Mouse (Mus musculus) heart, postnatal 36 days (tissue): ENCODE measurements around the gene Vmn1r189. TPM values are rescaled to one million over a fixed set of nuclear protein-coding genes. Genes with fewer than 3 reads are reported as not detected.
"Not testable (repeated sequence)": the region's sequence is repeated elsewhere in the genome, so short reads cannot be mapped to it uniquely, and the experiment has no call there.

Experiments used
- DNase-seq, 2 experiments: peaks; one replicate each; pipeline ENCODE4 v3.0.0; 2021 to 2022
- intact Hi-C: fragments of 180-260 bp; cut with DNase I; formaldehyde crosslinking; loops from one replicate; pipeline ENCODE4 v1.15.1; 2025
- microRNA-seq, 2 experiments: library from miRNA; unstranded; fragments of <30 nt; microRNA quantifications; one replicate each; pipeline ENCODE4 v1.2.0; 2021; ENCODE audit warnings: borderline number of aligned reads in 2 of 2
- total RNA-seq, 2 experiments: library from RNA; stranded (reverse); gene quantifications; 2 replicates each; pipeline ENCODE4 v1.2.3; 2021

Gene Vmn1r189
- not detected for total RNA-seq

- DNase-seq, intact Hi-C loops: not testable (repeated sequence)
These were observed at the start of gene Vmn1r189 for GRCm38 (mm10) chr13:22105724-22106123. Gene Vmn1r189, minus strand, starts transcription at chr13:22105824.

GRCm38 (mm10) chr13:22136495-22137293 is 31.1 kb upstream of the Vmn1r189 start:
- intact Hi-C loops, DNase-seq: not testable (repeated sequence)

- DNase-seq, intact Hi-C loops: not testable (repeated sequence)
These were observed 21.5 kb downstream of the Vmn1r189 start, which contains the start of gene Vmn1r188 for GRCm38 (mm10) chr13:22084140-22084539. Gene Vmn1r188, plus strand, starts transcription at chr13:22084440.

- intact Hi-C loops, result no loop called here
- no peak for DNase-seq
These were observed 42.2 kb downstream of the Vmn1r189 start for GRCm38 (mm10) chr13:22063468-22063867.

- intact Hi-C loops, result no loop called here
- no peak for DNase-seq
These were observed 44.2 kb downstream of the Vmn1r189 start for GRCm38 (mm10) chr13:22061422-22061821.

GRCm38 (mm10) chr13:22053754-22054153 is 51.9 kb downstream of the Vmn1r189 start:
- no peak for DNase-seq
- intact Hi-C loops, result no loop called here

GRCm38 (mm10) chr13:22051523-22051859 is 54.1 kb downstream of the Vmn1r189 start:
- no peak for DNase-seq
- intact Hi-C loops, result no loop called here

GRCm38 (mm10) chr13:22050591-22051522 is 54.8 kb downstream of the Vmn1r189 start:
- DNase-seq, result peak; percentile 85 to 89
- intact Hi-C loops, result no loop called here

Small RNA genes lying within 50 kb of the gene (microRNA-seq; reads per million reads assigned to microRNA genes)
- 0 reads per million in 2 experiments for gene Gm26300

Other genes starting within 250 kb of the Vmn1r189 start
- under 1 TPM; 0.97 to 0.98 TPM for gene Zfp184, start 160.7 kb downstream of the Vmn1r189 start, total RNA-seq
- gene Pom121l2, start 124.6 kb downstream of the Vmn1r189 start, total RNA-seq, result not detected
- gene Prss16, start 96.1 kb downstream of the Vmn1r189 start, total RNA-seq, result not detected
- gene Hist1h2ah, start 70.3 kb downstream of the Vmn1r189 start, total RNA-seq, result 10 to 100 TPM in 1 of 2 experiments, 1 to 10 TPM in 1; 2.3 to 12.5 TPM
- 10 to 100 TPM; 23.3 to 28.1 TPM for gene Hist1h2bk, start 70.0 kb downstream of the Vmn1r189 start, total RNA-seq
- 10 to 100 TPM; 15.8 to 18.6 TPM for gene Hist1h4i, start 64.5 kb downstream of the Vmn1r189 start, total RNA-seq
- gene Hist1h2ag, start 62.9 kb downstream of the Vmn1r189 start, total RNA-seq, result 10 to 100 TPM; 10.3 to 10.5 TPM
- gene Hist1h2bj, start 62.6 kb downstream of the Vmn1r189 start, total RNA-seq, result 1 to 10 TPM; 7.2 to 9.7 TPM
- not detected for gene Vmn1r188, start 21.4 kb downstream of the Vmn1r189 start, total RNA-seq
- gene Vmn1r191, start 78.1 kb upstream of the Vmn1r189 start, total RNA-seq, result not detected
- gene Vmn1r192, start 85.3 kb upstream of the Vmn1r189 start, total RNA-seq, result not detected
- not detected for gene Vmn1r193, start 117.3 kb upstream of the Vmn1r189 start, total RNA-seq
- not detected for gene Vmn1r194, start 138.4 kb upstream of the Vmn1r189 start, total RNA-seq
- gene Vmn1r195, start 164.7 kb upstream of the Vmn1r189 start, total RNA-seq, result not detected
- not detected for gene Vmn1r196, start 184.1 kb upstream of the Vmn1r189 start, total RNA-seq
- not detected for gene Vmn1r197, start 218.8 kb upstream of the Vmn1r189 start, total RNA-seq
- not detected for gene Vmn1r198, start 244.5 kb upstream of the Vmn1r189 start, total RNA-seq